In the genomic region with DNA sequence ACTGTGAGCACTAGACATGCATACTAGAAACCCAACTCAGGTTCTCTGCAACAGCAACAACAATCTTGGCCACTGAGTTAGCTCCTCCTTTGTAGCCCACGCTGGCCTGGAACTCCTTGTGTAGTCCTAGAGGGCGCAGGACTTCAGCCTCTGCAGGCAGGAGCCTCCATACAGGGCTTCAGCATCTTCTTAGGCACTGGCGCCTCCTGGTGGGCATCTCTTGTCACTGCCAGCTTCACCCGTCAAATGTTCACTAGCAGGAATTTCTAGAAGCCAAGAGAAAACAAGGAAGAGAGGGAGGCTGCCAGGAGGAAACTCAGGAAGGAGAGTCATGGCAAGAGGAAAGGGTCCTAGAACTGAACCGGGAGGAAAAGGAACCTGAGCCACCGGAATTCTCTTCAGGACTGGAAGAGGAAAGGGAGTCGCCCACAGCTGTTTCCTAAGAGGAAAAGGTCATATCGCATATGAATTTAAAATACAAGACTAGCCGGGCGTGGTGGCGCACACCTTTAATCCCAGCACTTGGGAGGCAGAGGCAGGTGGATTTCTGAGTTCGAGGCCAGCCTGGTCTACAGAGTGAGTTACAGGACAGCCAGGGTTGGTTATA, we compare ENCODE assay signal across 9 mouse cellular contexts. TPM values are rescaled to one million over a fixed set of nuclear protein-coding genes. Genes with fewer than 3 reads are reported as not detected.
DNase-seq lines count a peak whose midpoint lies in the region; ATAC-seq and TF ChIP-seq lines count a peak whose summit lies in the region.
"Had no signal": no experiment of that assay in that cellular context is flagged by ENCODE, and none has a peak within 500 bp of the region (broad histone marks: within the 10 kb centered on the region; RNA-seq: fewer than 3 reads in every experiment).

No protein-coding gene starts in this region.

- peak; percentile 94 for DNase-seq in 416B (ENCODE audit: low read depth)
- DNase-seq in adrenal gland, adult 2 months: peak; percentile 90
- peak; percentile 91 for DNase-seq in embryo, embryonic 11 days
- peak; percentile 76 for DNase-seq in liver, adult 2 months (ENCODE audit: extremely low read depth, low read depth, low spot score)
- DNase-seq in splenic B cell, adult 2 months (ENCODE audit: low read depth, low spot score): peak; percentile 90

- no peak overlapping the region for H3K4me2 ChIP-seq in kidney, embryonic 15.5 days
- H3K4me2 ChIP-seq in myocyte (ENCODE audit: low read depth): peak overlapping the region; percentile 33

- H3K9ac ChIP-seq in kidney, embryonic 15.5 days: no peak overlapping the region
- H3K9ac ChIP-seq in liver, adult 2 months (ENCODE audit: low read depth, low read length): no peak overlapping the region

- H3K27me3 ChIP-seq in kidney, embryonic 15.5 days: no peaks in the 10 kb centered on the region
- H3K27me3 ChIP-seq in liver, adult 2 months (ENCODE audit: control insufficient read depth, insufficient read depth, low read length): no peaks in the 10 kb centered on the region
- H3K27me3 ChIP-seq in myocyte (ENCODE audit: control insufficient read depth, insufficient read depth, insufficient read length): no peaks in the 10 kb centered on the region
- H3K27me3 ChIP-seq in splenic B cell, adult 2 months (ENCODE audit: control insufficient read depth, insufficient read depth, low read length, poor library complexity, severe bottlenecking): no peaks in the 10 kb centered on the region

- H3K4me3 ChIP-seq in kidney, embryonic 15.5 days (replicated peaks): no peak overlapping the region
- no peak overlapping the region for H3K4me3 ChIP-seq in liver, adult 2 months (ENCODE audit: insufficient read depth, low read depth, low read length)
- H3K4me3 ChIP-seq in myocyte: no peak overlapping the region
- H3K4me3 ChIP-seq: erythroblast, embryonic 14.5 days had no signal

- H3K79me2 ChIP-seq in liver, adult 2 months (ENCODE audit: control insufficient read depth, insufficient read depth, low read length): no peaks in the 10 kb centered on the region
- no peaks in the 10 kb centered on the region for H3K79me2 ChIP-seq in myocyte (ENCODE audit: control insufficient read depth, insufficient read depth)

- TF ChIP-seq POLR2A in liver, adult 2 months (IDR thresholded peaks at IDR 0.05; ENCODE audit: extremely low read depth, insufficient read depth, low read length): no peak
- no peak for TF ChIP-seq POLR2A in myocyte (IDR thresholded peaks at IDR 0.05; ENCODE audit: insufficient read length, low read depth)

- peak; percentile 98 for TF ChIP-seq CTCF in liver, adult 2 months (IDR thresholded peaks at IDR 0.05; ENCODE audit: low read depth, low read length)

- H3ac ChIP-seq in myocyte (ENCODE audit: control insufficient read depth, insufficient read length): no peak overlapping the region

- 0 out of 2 replicates have a peak overlapping the region, but pooled peaks have one; percentile 9 for H3K27ac ChIP-seq in kidney, embryonic 15.5 days
- no peak overlapping the region for H3K27ac ChIP-seq in liver, adult 2 months (replicated peaks; ENCODE audit: insufficient read depth, low read depth, low read length)

- no peaks in the 10 kb centered on the region for H3K9me3 ChIP-seq in kidney, embryonic 15.5 days (replicated peaks)

- H3K36me3 ChIP-seq in kidney, embryonic 15.5 days: no peaks in the 10 kb centered on the region
- H3K36me3 ChIP-seq in liver, adult 2 months (ENCODE audit: control insufficient read depth, insufficient read depth, low read length): no peaks in the 10 kb centered on the region
- no peaks in the 10 kb centered on the region for H3K36me3 ChIP-seq in myocyte (ENCODE audit: control insufficient read depth, insufficient read depth)
- H3K36me3 ChIP-seq in splenic B cell, adult 2 months (ENCODE audit: control insufficient read depth, insufficient read depth, low read length, poor library complexity, severe bottlenecking): no peaks in the 10 kb centered on the region

- ATAC-seq in granulocyte monocyte progenitor cell, adult 5-6 weeks (replicated peaks; ENCODE audit: poor library complexity, severe bottlenecking): peak; percentile 98
- ATAC-seq in kidney, embryonic 15.5 days (replicated peaks; ENCODE audit: low FRiP score): peak; percentile 71; the same call in 1 of the 2 replicates

- H3K4me1 ChIP-seq in kidney, embryonic 15.5 days: no peaks in the 10 kb centered on the region; the same call in 1 of the 2 replicates
- no peaks in the 10 kb centered on the region for H3K4me1 ChIP-seq in liver, adult 2 months (ENCODE audit: control insufficient read depth, insufficient read depth, low read length)

- WGBS in kidney, embryonic 15.5 days: 34% methylated on average over 12 of the region's 12 CpGs
- WGBS in liver, adult 2 months: 28% methylated on average over 12 of the region's 12 CpGs

TF ChIP-seq in myocyte, 11 proteins besides CTCF, POLR2A, EP300 and RAD21:
- no peak for TF ChIP-seq MYOG (IDR thresholded peaks at IDR 0.05; ENCODE audit: control insufficient read depth in 1 of 3, insufficient read depth in 1 of 3, insufficient read length in 2 of 3, low read depth in 2 of 3)
- no peak for TF ChIP-seq TCF12 (IDR thresholded peaks at IDR 0.05; ENCODE audit: insufficient read depth, poor library complexity, severe bottlenecking)
- TF ChIP-seq MYOD1 (IDR thresholded peaks at IDR 0.05; ENCODE audit: control insufficient read depth in 1 of 3, insufficient read length in 2 of 3, low read depth in 2 of 3): no peak
- no peak for TF ChIP-seq SRF (IDR thresholded peaks at IDR 0.05; ENCODE audit: control insufficient read depth, insufficient read length, low read depth)
- TF ChIP-seq MAX (IDR thresholded peaks at IDR 0.05; ENCODE audit: low read depth): no peak
- TF ChIP-seq TCF3 (IDR thresholded peaks at IDR 0.05; ENCODE audit: insufficient read length, low read depth): no peak
- TF ChIP-seq POLR2AphosphoS2 (IDR thresholded peaks at IDR 0.05; ENCODE audit: insufficient read length, low read depth): no peak
- TF ChIP-seq E2F4 (IDR thresholded peaks at IDR 0.05; ENCODE audit: insufficient read depth): no peak
- TF ChIP-seq REST (IDR thresholded peaks at IDR 0.05; ENCODE audit: insufficient read depth, insufficient read length): no peak
- TF ChIP-seq USF1 (IDR thresholded peaks at IDR 0.05; ENCODE audit: low read depth): no peak
- no peak for TF ChIP-seq CEBPB (IDR thresholded peaks at IDR 0.05; ENCODE audit: insufficient read depth, poor library complexity, severe bottlenecking)

RNA-seq across cellular contexts. Expression of a gene that starts 11.4 kb away (rescaled TPM):
- 10 to 100 TPM; 11.2 to 15.4 TPM for total RNA-seq in adrenal gland, adult 2 months (2021)
- 16.7 and 19.7 TPM in 2 replicates for polyA plus RNA-seq in adrenal gland, adult 2 months (2012; rRNA removed)
- total RNA-seq in granulocyte monocyte progenitor cell, adult 5-6 weeks (2014; fragmentation: Nextera tagmentation): 4.1 and 5.9 TPM in 2 replicates
- total RNA-seq in granulocyte monocyte progenitor cell, adult 5-6 weeks (2017): 5.7 and 8.7 TPM in 2 replicates
- 8.3 and 8.9 TPM in 2 replicates for polyA plus RNA-seq in kidney, embryonic 15.5 days (2015; fragmentation: Nextera tagmentation; extraction: Ambion mirVana)
- total RNA-seq in liver, adult 2 months (2014; rRNA removed): 2.3 and 2.9 TPM in 2 replicates
- 3.2 TPM in 2 replicates for polyA plus RNA-seq in liver, adult 2 months (2012; rRNA removed)
- polyA plus RNA-seq in myocyte (2012; fragmentation: generic; extraction: Trizol): 12.0 TPM

RNA-seq across cellular contexts. Expression of a gene that starts 16.4 kb away (rescaled TPM):
- total RNA-seq in adrenal gland, adult 2 months (2021): 10 to 100 TPM; 15.5 to 17.3 TPM
- 6.1 and 8.5 TPM in 2 replicates for polyA plus RNA-seq in adrenal gland, adult 2 months (2012; rRNA removed)
- 8.2 and 15.1 TPM in 2 replicates for total RNA-seq in granulocyte monocyte progenitor cell, adult 5-6 weeks (2014; fragmentation: Nextera tagmentation)
- total RNA-seq in granulocyte monocyte progenitor cell, adult 5-6 weeks (2017): 8.5 and 13.3 TPM in 2 replicates
- 18.6 and 18.8 TPM in 2 replicates for polyA plus RNA-seq in kidney, embryonic 15.5 days (2015; fragmentation: Nextera tagmentation; extraction: Ambion mirVana)
- total RNA-seq in liver, adult 2 months (2014; rRNA removed): 3.8 and 4.2 TPM in 2 replicates
- polyA plus RNA-seq in liver, adult 2 months (2012; rRNA removed): 4.9 and 5.2 TPM in 2 replicates
- 9.7 TPM for polyA plus RNA-seq in myocyte (2012; fragmentation: generic; extraction: Trizol)
- polyA plus RNA-seq: erythroblast, embryonic 14.5 days had no signal

RNA-seq across cellular contexts. Expression of a gene that starts 30.0 kb away (rescaled TPM):
- total RNA-seq in adrenal gland, adult 2 months (2021): 10 to 100 TPM; 22.5 to 36.4 TPM
- 16.0 and 19.1 TPM in 2 replicates for polyA plus RNA-seq in adrenal gland, adult 2 months (2012; rRNA removed)
- 89.1 and 104 TPM in 2 replicates for total RNA-seq in granulocyte monocyte progenitor cell, adult 5-6 weeks (2014; fragmentation: Nextera tagmentation)
- 14.0 and 17.8 TPM in 2 replicates for total RNA-seq in granulocyte monocyte progenitor cell, adult 5-6 weeks (2017)
- 33.3 and 44.6 TPM in 2 replicates for polyA plus RNA-seq in kidney, embryonic 15.5 days (2015; fragmentation: Nextera tagmentation; extraction: Ambion mirVana)
- total RNA-seq in liver, adult 2 months (2014; rRNA removed): 1.1 and 2.1 TPM in 2 replicates
- 5.0 and 11.7 TPM in 2 replicates for polyA plus RNA-seq in liver, adult 2 months (2012; rRNA removed)
- 19.7 TPM for polyA plus RNA-seq in myocyte (2012; fragmentation: generic; extraction: Trizol)

RNA-seq across cellular contexts. Expression of a gene that starts 30.3 kb away (rescaled TPM):
- total RNA-seq in adrenal gland, adult 2 months (2021): 10 to 100 TPM; 58.2 to 67.1 TPM
- 99.3 and 117 TPM in 2 replicates for polyA plus RNA-seq in adrenal gland, adult 2 months (2012; rRNA removed)
- 86.3 and 121 TPM in 2 replicates for total RNA-seq in granulocyte monocyte progenitor cell, adult 5-6 weeks (2014; fragmentation: Nextera tagmentation)
- total RNA-seq in granulocyte monocyte progenitor cell, adult 5-6 weeks (2017): 72.3 and 81.3 TPM in 2 replicates
- 83.4 and 91.9 TPM in 2 replicates for polyA plus RNA-seq in kidney, embryonic 15.5 days (2015; fragmentation: Nextera tagmentation; extraction: Ambion mirVana)
- 14.9 and 18.1 TPM in 2 replicates for total RNA-seq in liver, adult 2 months (2014; rRNA removed)
- polyA plus RNA-seq in liver, adult 2 months (2012; rRNA removed): 27.9 and 42.1 TPM in 2 replicates
- 68.7 TPM for polyA plus RNA-seq in myocyte (2012; fragmentation: generic; extraction: Trizol)
